Mouse (Mus musculus): ENCODE data around the gene Tmem131.
A peak's percentile ranks its signal among the peaks of the same experiment; 100 is the strongest.

The Tmem131 gene

DNA sequence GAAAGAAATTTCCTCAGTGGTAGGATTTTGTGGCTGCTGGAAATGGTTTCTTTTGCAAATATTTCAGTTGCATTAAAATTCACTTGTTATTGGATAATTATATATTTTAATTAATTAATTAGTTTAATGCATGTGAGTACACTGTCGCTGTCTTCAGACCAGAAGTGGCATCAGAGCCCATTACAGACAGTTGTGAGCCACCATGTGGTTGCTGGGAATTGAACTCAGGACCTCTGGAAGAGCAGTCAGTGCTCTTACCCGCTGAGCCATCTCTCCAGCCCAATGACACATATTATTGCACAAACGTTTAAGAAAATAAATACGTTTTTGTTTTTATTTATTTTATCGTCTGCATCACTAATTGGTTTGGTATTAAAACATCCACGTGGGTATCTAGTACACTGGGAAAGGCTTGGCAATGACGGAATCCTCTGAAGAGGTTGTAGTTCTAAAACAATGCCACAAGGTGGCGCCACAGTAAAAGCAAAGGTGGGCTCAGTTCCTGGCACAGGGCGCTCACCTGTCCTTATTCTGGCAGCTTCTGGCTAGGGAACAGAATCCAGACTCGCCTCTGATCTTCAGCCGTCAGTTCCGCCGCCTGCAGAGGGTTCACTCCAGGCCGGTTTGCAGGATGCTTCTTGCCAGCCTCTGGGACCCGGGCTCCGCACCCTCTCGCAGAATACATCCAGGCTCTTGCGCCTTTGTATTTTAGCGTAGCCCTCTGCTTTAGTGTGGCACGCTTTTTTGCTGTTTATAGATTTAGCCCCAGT, 158.9 kb downstream of the Tmem131 start:
- DNase-seq (ENCODE audit: low spot score in 2 of 2): peak; percentile 84 to 90

DNA sequence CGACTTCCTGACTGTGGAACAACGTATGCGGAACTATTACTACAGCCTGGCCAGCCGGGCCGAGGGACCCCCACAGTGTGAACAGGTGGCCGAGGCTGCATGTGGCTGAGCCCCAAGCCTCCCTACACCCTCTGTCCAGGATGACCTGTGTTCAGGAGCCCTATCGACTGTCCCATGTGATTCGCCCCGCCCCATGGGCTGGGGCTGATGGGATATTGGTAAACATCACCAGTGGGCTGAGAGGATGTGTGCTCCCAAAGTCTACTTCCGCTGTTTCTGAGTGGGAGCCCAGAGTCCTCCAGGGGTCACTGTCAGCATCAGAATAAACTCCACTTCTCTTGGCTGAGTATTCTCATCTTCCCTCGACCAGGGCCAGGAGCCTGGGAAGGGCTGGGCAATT, 161.0 kb downstream of the Tmem131 start:
- DNase-seq (ENCODE audit: low spot score in 2 of 2): no peak

DNA sequence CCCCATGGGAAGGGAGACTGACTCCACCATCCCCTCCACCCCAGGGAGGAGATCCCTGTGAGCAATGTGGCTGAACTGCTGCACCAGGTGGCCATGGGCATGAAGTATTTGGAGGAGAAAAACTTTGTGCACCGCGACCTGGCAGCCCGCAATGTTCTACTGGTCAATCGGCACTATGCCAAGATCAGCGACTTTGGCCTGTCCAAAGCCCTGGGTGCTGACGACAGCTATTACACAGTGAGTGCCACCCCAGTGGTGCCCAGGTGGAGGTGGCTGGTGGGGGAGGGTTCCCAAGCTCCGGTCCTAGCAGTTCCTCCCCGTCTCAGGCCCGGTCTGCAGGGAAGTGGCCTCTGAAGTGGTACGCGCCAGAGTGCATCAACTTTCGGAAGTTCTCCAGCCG, 162.7 kb downstream of the Tmem131 start:
- DNase-seq (ENCODE audit: low spot score in 2 of 2): no peak

DNA sequence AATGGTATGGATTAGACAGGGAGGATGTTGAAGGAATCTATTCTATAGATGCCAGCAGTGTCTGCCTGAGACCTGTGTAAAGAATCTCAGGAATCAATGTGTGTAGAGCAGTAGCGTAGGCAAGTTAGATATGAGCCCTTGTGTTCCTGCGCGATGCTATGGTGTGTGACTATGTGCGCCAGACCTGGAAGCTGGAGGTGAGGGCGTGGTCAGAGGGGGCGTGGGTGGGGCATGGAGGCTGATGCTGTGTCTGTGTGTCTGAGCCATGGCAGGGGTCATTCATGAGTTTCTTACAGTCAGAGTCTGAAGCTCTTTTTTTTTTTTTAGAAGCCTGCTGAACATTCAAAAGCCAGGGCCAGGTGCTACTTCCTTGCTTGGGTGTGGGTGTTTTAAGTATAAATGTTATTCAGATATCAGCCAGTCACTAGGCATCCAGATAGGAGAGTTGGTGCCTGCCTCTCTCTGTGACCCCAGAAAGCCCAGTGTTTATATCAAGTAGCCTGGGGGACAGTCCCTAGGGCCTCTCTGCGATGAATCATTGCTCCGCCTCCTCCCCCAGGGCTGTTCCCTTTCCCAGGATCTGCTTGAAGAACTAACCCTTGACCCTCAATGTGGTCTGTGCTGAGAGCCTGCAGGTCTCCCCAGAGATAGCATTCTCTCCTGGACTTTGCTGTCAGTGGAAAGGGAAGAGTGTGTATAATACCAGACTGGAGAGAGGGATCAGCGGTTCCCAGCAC, 171.1 kb downstream of the Tmem131 start:
- DNase-seq (ENCODE audit: low spot score in 2 of 2): no peak

DNA sequence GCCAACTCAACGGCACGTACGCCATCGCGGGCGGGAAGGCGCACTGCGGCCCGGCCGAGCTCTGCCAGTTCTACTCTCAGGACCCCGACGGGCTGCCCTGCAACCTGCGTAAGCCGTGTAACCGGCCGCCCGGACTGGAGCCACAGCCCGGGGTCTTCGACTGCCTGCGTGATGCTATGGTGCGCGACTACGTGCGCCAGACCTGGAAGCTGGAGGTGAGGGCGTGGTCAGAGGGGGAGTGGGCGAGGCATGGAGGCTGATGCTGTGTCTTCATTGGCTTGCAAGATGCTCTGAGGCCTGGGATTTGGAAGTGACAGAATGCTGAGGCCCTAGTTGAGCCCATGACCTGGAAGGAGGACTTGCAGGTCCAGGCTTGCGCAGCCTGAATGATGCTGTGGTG, 172.5 kb downstream of the Tmem131 start:
- no peak for DNase-seq (ENCODE audit: low spot score in 2 of 2)

DNA sequence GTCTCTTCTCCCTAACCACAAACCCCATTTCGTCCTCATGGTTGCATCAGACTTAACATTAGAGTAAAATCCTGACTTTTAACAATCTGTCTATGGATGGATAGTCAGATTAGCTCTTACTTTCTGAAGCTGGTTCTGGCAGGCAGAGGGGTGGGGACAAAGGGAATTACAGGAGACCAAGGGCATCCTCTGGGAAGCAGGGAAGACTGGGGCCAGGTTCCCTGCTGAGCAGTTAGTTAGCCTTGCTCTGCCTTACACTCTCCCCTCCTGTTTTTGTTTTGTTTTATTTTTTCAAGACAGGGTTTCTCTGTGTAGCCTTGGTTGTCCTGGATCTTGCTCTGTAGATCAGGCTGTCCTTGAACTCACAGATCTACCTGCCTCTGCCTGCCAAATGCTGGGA, 173.5 kb downstream of the Tmem131 start:
- DNase-seq (ENCODE audit: low spot score in 2 of 2): no peak

DNA sequence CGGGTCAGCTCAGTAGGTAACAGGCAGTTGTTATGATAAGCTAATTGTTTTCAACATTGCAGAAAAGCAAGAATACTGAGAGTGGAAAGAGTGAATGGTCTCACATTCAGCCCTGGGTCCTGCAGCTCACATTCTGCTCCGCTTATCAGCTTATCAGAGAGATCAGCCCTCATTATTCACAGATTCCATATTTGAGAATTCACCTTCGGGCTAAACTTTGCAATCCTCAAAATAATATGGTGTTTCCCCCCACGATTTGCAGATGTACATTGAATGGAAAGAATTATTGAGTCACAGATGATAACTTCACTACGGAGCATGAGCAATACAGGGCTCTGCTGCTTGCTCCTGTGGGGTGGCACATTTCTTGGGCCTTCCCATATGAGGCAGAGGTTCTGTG, 174.7 kb downstream of the Tmem131 start:
- DNase-seq (ENCODE audit: low spot score in 2 of 2): no peak

DNA sequence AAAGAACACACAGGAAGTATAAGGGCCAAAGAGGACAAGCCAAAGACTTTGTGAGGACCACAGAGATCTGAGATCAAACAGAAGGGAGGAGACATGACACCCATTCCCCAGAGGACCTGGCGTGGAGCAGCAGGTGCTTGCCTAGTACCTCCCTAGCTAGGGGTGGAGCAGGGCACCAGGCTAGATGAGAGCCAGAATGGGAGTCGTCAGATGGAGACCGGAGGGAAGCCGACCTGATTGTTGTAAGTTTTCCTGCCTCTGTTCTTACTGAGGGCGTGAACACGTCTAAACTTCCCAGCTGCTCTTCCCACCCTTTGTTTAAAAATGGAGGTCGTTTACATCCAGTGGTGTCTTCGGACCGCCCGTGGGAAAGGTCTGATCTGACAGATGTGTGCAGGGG, 176.1 kb downstream of the Tmem131 start:
- DNase-seq (ENCODE audit: low spot score in 2 of 2): no peak

DNA sequence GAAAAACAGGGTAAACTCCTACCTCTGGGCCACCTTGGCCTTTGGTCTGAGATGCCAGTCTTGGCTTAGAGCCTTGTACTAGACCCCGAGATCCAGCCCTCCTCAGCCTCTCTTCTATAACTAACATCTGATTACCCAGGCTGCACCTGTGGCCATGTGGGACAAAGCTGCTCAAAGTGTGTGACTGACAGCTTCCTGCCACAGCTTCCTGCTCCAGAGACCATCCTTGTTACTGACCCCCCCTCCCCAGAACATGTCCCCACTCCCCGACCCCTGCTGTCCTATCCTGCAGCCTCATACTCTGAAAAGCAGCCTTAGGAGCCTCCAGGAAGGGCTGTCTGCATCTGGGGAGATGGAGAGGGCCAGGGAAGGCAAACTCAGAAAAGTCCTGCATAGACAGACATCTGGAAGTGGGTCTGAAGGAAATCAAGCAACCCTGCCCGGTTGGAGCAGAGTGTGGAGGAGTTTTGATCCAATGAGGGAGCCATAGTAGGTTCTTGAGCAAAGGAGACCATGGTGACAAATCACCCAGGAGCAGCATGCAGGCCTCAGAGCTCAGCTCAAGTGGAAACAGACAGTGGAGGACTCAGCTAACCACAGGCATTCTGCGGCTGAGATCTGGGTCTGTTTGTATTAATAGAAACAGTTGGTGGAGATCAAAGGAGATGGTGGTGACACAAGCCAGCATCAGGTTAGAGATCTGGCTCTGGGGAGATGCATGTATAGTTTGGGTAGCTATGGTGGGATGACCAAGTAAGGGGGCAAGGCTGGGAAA, 176.8 kb downstream of the Tmem131 start:
- DNase-seq (ENCODE audit: low spot score in 2 of 2): no peak

DNA sequence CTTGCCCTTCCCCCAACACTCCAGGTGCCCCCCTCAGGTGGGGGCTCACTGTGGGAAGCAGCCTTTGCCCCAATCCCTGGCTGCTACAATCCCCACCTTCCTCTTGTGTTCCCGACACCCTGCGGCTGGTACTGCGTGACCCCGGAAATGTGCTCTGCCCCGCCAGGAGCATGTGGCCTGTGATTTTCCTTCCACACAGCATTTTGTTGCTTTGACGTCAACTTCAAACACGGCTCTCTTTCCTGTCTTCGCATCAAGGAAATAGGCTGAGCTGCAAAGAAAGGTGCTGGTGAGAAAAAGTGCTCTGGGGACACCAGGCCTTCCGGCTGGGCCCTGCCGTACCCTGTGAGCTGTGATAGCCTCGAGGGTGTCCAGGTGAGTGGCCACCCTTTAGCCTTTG, 181.9 kb downstream of the Tmem131 start, which contains the start of gene Zap70:
Zap70 (plus strand) TSS at position 231 of the 400 bp plus-strand sequence.
- DNase-seq (ENCODE audit: low spot score in 2 of 2): no peak

DNA sequence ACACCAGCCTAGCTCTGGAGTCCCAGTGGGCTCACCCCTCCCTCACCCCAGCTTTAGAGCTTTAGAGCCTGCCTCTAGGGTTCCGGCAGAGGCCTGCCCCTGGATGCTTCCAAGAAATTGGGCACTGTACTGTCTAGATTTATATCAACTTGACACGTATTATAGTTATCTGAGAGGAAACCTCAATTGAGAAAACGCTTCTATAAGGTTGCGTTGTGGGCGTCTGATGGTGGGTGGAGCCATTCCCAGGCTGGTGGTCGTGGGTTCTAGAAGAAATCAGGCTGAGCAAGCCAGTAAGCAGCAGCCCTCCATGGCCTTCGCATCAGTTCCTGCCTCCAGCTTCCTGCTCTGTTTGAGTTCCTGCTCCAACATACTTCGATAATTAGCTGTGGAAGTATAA, 182.4 kb downstream of the Tmem131 start:
- DNase-seq (ENCODE audit: low spot score in 2 of 2): no peak

DNA sequence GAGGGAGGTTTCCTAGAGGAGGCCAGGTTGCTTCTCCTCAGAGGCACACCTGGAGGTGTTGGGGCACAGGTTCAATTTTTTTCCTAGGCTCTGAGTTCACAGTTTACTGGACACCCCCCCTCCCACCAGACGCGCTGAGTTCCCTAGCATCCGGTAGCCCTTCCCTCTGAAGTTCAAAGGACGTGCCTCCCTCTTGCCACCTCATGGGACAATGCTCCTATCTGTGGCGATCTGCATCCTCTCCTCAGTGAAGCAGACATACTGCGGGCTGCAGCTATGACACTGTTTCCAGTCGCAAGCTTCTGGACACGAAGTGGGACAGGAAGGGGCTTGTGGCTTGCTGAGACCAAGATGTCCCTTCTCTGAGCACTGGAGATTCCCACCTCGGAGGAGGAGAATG, 183.1 kb downstream of the Tmem131 start:
- DNase-seq (ENCODE audit: low spot score in 2 of 2): no peak

DNA sequence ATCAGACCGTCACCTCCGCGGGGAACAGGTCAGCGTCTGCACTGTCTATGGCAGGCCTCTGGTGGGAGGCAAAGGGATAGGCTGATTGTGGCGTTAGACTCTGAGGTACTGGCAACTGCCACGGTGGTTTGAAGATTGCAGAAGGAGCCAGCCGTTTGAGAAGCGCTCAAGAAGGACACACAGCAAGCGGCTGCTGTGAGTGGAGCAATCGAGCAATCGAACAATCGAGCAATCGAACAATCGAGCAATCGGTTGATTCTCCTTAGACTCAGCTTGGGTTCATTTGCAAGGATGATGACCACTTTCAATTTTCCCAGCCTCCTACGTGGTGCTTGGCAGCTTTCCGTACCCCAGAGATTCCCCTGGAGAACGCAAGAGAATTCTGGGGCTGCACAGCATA, 184.4 kb downstream of the Tmem131 start:
- no peak for DNase-seq (ENCODE audit: low spot score in 2 of 2)

DNA sequence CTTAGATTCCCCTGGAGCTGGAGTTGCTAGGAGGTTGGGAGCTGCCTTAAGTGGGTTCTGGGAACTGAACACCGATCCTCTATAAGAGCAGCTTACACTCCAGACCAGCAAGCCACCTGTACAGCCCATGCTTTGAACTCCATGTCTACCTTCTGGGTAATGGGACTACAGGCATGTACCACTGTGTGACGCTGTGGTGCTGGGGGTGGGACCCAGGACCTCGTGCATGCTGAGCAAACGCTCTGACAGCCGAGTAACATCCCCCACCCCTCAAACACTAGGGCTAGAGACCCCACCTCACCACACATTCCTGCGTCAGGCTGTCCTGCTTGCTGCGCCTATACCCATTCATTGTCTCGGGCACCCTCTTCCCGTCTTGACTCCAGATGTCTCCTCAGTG, 184.9 kb downstream of the Tmem131 start:
- no peak for DNase-seq (ENCODE audit: low spot score in 2 of 2)

DNA sequence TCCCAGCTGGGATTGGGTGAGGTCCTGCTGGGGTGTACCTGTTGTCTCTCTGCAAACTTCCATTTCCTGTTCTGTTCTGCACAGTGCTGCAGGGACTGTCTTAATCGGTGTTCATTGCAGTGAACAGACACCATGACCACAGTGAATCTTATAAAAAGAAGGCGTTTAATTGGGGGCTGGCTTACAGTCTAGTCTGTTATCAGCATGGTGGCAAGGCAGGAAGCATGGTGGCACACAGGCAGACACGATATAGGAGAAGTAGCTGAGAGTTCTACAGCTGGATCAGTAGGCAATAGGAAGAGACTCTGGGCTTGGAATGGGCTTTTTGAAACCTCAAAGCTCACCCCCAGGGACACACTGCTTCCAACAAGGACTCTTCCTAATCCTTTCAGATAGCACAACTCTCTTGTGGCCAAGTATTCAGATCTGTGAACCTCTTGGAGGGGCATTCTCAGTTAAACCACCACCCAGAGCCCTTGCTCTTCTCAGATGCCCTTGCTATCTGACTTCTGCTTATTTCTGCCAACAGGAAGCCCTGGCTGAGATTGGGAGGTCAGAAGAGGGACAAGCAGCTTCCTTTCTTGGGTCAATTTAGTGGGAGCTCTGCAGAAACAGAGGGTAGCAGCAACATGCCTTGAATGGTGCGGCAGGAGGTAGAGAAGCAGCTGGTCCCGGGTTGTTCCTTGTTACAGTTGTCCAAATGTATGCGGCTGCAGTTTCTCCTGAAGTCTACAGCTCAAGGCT, 189.4 kb downstream of the Tmem131 start:
- no peak for DNase-seq (ENCODE audit: low spot score in 2 of 2)

DNA sequence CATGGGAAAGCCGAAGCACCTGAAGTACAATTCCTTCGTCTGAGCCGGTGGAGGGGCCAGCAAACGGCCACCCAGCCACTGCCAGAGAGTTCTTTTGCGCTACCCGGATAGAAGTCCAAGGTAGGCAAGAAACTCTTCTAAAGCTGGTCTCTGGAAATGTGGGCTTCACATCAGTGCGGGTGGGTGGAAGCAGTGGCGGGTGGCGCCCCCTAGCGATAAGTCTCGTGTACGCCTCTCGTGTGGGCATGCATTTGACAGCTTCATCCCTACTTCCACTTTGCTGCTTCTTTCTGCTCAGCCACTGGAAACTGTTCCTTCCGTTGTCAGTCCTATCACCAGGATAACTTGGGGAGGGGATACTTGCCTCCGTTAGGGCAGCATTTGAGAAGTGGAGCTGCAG, 197.0 kb downstream of the Tmem131 start:
- DNase-seq (ENCODE audit: low spot score in 2 of 2): no peak

DNA sequence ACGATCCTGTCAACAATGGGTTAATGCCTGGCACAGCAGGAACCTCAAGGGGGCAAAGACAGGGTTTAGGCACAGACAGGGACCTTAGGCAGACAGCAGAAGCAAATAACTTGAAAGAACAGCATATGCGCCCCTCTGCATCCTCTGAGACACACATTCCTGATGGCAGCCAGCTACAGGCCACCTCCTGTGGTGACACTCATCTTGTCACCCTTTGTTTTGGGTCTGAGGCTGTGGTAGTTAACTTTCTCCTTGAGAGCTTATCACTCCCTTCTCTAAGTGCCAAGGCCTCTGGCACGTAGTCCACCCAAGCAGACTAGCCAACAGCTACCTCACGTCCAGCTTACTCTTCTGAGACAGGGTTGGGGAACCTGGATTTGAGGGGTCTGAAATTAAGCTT, 197.8 kb downstream of the Tmem131 start:
- DNase-seq (ENCODE audit: low spot score in 2 of 2): no peak

DNA sequence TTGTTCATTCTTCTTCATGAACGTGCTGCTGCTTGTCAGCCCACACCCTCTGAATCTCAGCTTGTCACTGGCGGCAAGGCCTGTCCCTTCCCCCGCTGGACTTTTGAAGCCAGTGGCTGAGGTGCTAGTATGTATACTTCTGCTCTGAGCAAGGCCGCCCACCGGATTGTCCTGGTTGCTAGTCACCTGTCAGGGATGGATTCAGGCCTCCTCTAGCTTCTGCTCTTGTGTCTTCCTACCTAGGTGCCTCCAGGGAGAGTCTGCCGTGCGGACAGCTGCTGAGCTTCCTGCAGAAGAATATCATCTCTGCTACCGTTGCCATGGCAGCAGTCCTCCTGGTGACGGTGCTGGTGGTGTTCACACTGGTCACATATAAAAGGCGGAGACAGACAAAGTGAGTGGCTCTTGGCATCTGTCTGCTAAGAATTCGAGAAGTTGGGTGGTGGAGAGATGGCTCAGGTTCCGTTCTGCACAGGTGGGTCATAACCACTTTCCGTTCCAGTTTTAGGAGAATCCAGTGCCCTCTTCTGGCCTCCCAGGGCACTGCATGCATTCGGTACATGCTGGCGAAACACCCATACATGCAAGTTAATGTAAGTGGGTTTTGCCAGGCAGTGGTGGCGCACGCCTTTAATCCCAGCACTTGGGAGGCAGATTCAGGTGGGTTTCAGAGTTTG, 199.1 kb downstream of the Tmem131 start:
- DNase-seq (ENCODE audit: low spot score in 2 of 2): peak; percentile 77 to 88

DNA sequence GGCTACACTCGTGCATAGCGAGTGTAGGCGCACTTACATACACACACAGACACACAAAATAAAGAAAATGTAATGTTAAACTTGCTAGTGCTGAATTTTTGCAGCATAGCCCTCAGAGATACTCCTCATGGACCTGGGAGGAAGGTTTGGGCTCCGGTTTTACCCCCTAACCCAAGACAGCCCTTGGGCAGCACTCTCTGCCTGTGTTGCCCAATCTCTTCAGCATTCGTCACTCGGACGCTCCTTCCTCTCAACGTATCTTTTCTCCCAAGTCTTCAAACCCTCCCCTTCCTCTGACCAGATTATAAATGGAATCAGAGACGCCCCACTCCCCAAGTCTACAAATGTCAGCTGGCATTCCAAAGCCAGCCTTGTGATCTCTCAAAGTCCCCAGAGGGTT, 200.4 kb downstream of the Tmem131 start:
- DNase-seq (ENCODE audit: low spot score in 2 of 2): no peak
